Mouse (Mus musculus): ENCODE measurements at regions not wholly inside any gene's neighbourhood (a gene's known extent, or its start where the extent isn't known, plus 50 kb on each side); places are given as distances from the start of the nearest gene placed in this dataset.
A peak's percentile ranks its signal among the peaks of the same experiment; 100 is the strongest.

DNA sequence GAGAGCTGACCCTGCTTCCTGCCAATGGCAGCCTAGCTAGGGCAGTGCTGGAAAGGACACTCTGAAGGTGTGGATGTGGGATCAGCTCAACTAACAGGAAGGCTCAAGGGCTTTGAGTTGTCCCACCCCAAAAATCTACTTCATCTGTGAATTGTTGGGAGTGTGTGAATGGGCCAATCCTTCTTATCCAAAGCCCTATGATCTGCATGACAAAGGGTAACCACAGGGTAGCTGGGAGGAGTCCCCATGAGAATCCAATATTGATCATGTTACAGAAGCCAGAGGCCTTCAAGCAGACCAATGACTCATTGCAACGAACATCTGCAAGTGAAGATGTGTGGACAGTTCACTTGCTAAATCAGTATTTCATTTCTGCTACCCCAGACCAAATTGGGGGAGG lies 51.1 kb upstream of the Adra1b start:
- DNase-seq = no peak

DNA sequence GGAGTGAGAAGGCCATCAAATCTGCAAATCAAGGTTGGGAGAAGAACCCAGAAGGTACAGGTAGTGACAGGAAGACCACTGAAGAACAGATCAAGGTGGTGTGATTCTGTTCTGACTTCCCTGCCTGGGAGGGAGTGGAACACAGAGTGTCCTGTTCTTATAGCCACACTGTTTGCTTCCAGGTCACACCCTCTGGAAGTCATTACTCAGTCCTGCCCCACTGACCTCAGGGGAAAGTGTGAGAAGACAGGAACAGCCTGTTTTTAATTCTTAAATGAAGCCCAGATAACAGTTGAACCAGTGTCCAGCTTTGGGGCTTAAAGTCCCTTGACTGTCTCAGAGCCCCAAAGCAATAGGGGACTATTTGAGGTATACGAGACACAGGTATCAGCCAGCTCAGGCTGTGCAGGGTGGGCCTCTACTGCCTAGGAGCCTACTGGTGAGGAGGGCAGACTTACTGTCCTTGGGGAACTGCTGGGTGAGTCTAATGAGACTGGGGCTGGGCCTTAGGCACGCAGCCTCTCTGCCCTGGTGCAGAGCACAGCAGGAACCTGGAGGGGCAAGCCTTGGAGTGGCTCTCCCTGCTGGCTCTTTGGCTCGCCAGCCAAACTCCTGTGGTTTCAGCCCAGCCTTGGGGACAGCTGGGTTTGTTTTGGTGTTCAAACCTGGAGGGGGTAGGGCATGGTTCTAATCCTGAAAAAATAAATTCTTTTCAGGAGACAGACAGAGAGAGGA lies 57.4 kb upstream of the Adra1b start:
- DNase-seq = peak in 1 of 2 experiments; percentile 36

GRCm38 (mm10) chr11:43958976-43959315 lies 57.9 kb upstream of the Adra1b start:
- DNase-seq = peak in 1 of 2 experiments; percentile 11

- no peak for DNase-seq
Observed at GRCm38 (mm10) chr11:43960348-43961105, 59.5 kb upstream of the Adra1b start.

GRCm38 (mm10) chr11:43961398-43962070 lies 60.5 kb upstream of the Adra1b start:
- DNase-seq = peak; percentile 28 to 45

GRCm38 (mm10) chr11:43967764-43968163 lies 66.8 kb upstream of the Adra1b start:
- DNase-seq = no peak

GRCm38 (mm10) chr11:43971886-43972285 lies 70.9 kb upstream of the Adra1b start:
- DNase-seq = peak in 1 of 2 experiments; percentile 11

DNA sequence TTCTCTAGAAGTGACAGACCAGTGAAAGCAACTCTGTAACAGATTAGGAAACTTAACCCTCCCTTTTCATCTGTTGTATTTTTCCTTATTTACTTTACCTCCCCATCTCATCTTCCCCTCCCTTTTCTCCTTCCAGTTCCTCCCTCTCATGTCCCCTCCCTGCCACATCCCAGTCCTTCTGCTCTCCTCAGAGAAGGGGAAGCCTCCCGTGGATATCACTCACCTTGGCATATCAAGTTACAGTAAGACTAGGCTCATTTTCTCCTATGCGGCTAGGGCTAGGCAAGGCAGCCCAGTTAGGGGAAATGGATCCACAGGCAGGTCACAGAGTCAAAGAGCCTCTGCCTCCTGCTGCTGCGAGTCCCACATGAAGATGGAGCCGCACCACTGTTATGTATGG lies 75.0 kb upstream of the Adra1b start:
- no peak for DNase-seq

DNA sequence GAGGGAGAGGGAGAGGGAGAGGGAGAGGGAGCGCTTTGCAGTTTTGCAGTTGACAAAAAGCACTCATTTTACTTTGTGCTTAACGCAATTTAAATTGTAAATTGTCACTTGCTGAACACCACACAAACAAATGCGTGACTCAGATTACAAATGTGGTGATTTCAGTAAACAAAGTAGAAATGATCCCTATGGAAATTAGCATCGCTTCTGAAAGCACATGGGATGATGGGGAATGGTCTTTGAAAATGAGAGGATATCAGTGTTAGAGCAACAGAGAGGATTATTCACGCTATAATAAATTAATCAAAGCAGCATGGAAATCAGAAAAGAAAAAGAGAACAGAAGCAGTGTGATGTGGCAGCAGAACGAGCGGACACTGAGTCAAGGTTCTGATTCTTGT lies 78.4 kb upstream of the Adra1b start:
- DNase-seq = no peak

DNA sequence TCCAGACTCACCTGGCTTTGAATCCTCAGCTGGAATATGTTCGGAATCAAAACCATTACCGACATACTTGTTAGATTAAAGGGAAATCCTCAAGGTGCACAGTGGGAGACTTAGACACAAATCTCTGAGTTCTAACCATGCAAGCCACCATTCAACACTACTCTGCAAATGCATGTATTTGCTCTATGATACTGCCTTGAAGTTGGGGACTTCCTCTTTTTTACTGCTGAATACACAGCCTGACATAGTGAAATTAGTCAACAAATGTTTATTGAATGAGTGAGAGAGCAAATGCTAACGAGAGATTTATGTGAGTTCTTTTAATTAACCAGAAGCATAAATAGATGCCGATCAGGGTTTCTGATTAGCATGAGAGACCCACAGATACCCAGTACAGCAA lies 79.4 kb upstream of the Adra1b start:
- DNase-seq = no peak

- DNase-seq = peak; percentile 13 to 36
Observed at GRCm38 (mm10) chr11:43989911-43990430, 89.0 kb upstream of the Adra1b start.

GRCm38 (mm10) chr11:43992011-43992471 lies 91.0 kb upstream of the Adra1b start:
- peak; percentile 14 to 52 for DNase-seq

- no peak for DNase-seq
Observed at GRCm38 (mm10) chr11:43998046-43998725, 97.2 kb upstream of the Adra1b start.

GRCm38 (mm10) chr11:44000056-44000455 lies 99.0 kb upstream of the Adra1b start:
- DNase-seq = no peak

- DNase-seq = no peak
Observed at GRCm38 (mm10) chr11:44001843-44002589, 101.0 kb upstream of the Adra1b start.

GRCm38 (mm10) chr11:44002716-44003522 lies 101.9 kb upstream of the Adra1b start:
- DNase-seq = peak; percentile 19 to 39

- DNase-seq = no peak
Observed at GRCm38 (mm10) chr11:44007526-44008040, 106.6 kb upstream of the Adra1b start.

DNA sequence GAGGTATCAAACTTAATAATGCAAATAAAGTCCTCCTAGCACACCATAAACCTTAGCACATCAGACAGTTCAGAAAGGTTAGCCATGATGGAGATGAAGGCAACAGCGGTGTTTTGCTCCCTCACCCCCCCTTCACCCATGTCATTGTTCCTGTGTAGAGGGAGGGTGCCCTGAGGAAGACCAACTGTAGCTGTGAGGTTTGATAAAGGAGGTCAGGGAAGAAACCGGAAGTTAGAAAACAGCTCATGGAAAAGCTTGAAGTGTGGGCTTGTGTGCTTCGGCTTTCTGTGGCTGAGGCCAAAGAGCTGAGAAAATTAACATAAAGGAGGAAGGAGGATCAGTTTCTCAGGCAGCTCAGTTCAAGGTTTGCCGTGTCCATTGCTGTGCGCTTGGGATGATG lies 111.3 kb upstream of the Adra1b start:
- no peak for DNase-seq

DNA sequence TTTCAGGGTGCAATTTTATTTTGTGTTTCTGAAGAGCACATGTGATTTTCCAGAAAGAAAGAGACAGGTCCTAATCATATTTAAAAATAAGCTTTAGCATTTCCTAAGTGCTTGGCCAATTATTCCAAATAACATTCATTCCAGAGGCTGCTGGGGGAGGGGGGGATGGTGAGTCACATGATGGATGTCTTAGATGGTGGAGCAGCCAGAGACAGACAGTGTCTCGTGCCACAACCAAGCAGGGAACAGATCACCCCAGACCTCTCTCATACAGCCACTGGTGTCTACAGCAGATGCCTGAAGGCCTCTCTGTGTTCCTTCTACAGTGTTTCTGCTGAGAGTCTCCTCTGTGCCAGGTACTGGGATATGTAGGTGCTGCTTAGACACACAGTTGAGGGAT lies 112.8 kb upstream of the Adra1b start:
- DNase-seq = no peak

DNA sequence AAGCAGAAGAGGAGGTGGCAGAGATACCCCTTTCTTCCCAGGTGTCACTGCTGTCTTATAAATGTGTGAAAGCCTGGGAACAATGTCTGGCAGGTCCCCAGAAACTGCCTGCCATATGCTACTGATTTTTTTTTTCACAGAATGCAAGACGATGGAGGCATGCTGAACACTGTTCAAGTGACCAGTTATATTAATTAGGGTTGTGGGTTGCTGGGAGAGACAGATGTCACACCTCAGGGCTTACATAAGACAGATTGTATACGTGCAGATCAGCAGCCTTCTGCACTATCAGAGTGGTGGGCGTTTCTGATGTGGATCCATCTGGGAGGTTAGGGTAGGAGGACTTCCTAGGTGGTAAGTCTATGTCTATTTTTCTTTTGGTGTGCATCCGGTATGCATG lies 120.6 kb upstream of the Adra1b start:
- DNase-seq = no peak
